Mouse (Mus musculus) CH12.LX (cell line): Measurements from ENCODE around the gene Ptx4. TPM values are rescaled to one million over a fixed set of nuclear protein-coding genes. Genes with fewer than 3 reads are reported as not detected.

Experiments
- DNase-seq: peaks from one replicate; pipeline ENCODE4 v3.0.0-alpha.2; 2013; ENCODE audit errors: extremely low read depth
- H3K27ac ChIP-seq: 2 replicates; pipeline ENCODE4 v1.5.1; 2012; ENCODE audit warnings: low read depth, mild to moderate bottlenecking, control low read depth, moderate library complexity; ENCODE audit not compliant: insufficient read depth
- H3K27me3 ChIP-seq: replicated peaks from 2 replicates; pipeline ENCODE3; 2012; ENCODE audit warnings: inconsistent platforms
- H3K36me3 ChIP-seq, 2 experiments: replicated peaks in 1 of 2; 2 replicates each; pipeline versions ENCODE3 to v1.6.1; 2012; ENCODE audit warnings: inconsistent platforms in 1 of 2, low read length in 1 of 2, mild to moderate bottlenecking in 1 of 2, mixed read lengths in 1 of 2, moderate library complexity in 1 of 2; ENCODE audit not compliant: control insufficient read depth in 1 of 2, insufficient read depth in 1 of 2
- H3K4me1 ChIP-seq, 2 experiments: 2 replicates each; pipeline ENCODE4 v1.6.1; 2012; ENCODE audit warnings: inconsistent platforms in 1 of 2, moderate library complexity in 1 of 2; ENCODE audit not compliant: insufficient read depth in 2 of 2, control insufficient read depth in 1 of 2
- H3K4me2 ChIP-seq: 2 replicates; pipeline ENCODE4 v1.6.1; 2012; ENCODE audit warnings: low read depth, mild to moderate bottlenecking, control low read depth; ENCODE audit not compliant: poor library complexity, insufficient read depth, severe bottlenecking
- H3K4me3 ChIP-seq, 3 experiments: fragments of 150-350 bp in 1 of 3; sonication (generic) in 1 of 3; replicated peaks in 1 of 3; 2 replicates each; pipeline versions ENCODE3 to v1.5.1; 2011 to 2012; ENCODE audit warnings: low read depth in 2 of 3, low read length in 2 of 3, mild to moderate bottlenecking in 2 of 3, moderate library complexity in 2 of 3, control low read depth in 1 of 3, improper control_type of control experiment in 1 of 3, inconsistent platforms in 1 of 3, mixed read lengths in 1 of 3; ENCODE audit not compliant: poor library complexity in 1 of 3
- H3K79me2 ChIP-seq: replicated peaks from 2 replicates; pipeline ENCODE4 v1.6.1; 2012; ENCODE audit warnings: mild to moderate bottlenecking, moderate library complexity; ENCODE audit not compliant: control insufficient read depth, poor library complexity, insufficient read depth, severe bottlenecking; ENCODE audit errors: extremely low read depth
- H3K9ac ChIP-seq: 2 replicates; pipeline ENCODE4 v1.6.1; 2012; ENCODE audit warnings: low read depth, mild to moderate bottlenecking, control low read depth, moderate library complexity; ENCODE audit not compliant: insufficient read depth
- H3K9me3 ChIP-seq: replicated peaks from 2 replicates; pipeline ENCODE3; 2012; ENCODE audit warnings: low read length, inconsistent platforms, mixed read lengths
- BHLHE40 ChIP-seq: IDR thresholded peaks from 2 replicates; pipeline ENCODE4 v1.6.1; 2011; ENCODE audit warnings: mild to moderate bottlenecking, low read depth, low read length, improper control_type of control experiment
- CHD1 ChIP-seq: IDR thresholded peaks from 2 replicates; pipeline ENCODE4 v1.6.1; 2012; ENCODE audit warnings: low read depth, low read length, improper control_type of control experiment, inconsistent platforms
- CHD2 ChIP-seq: IDR thresholded peaks from 2 replicates; pipeline ENCODE4 v1.6.1; 2011; ENCODE audit warnings: low read length, improper control_type of control experiment
- EP300 ChIP-seq: IDR thresholded peaks from 2 replicates; pipeline ENCODE4 v1.6.1; 2011; ENCODE audit warnings: low read length, improper control_type of control experiment
- GABPA ChIP-seq: IDR thresholded peaks from 2 replicates; pipeline ENCODE4 v1.6.1; 2012; ENCODE audit warnings: low read depth, low read length, improper control_type of control experiment, inconsistent platforms; ENCODE audit not compliant: insufficient replicate concordance
- HCFC1 ChIP-seq: IDR thresholded peaks from 2 replicates; pipeline ENCODE4 v1.6.1; 2012; ENCODE audit warnings: low read depth, mild to moderate bottlenecking, inconsistent platforms, low read length, improper control_type of control experiment
- JUND ChIP-seq: conservative IDR thresholded peaks from 2 replicates; pipeline ENCODE4 v1.6.1; 2011; ENCODE audit warnings: low read depth, low read length, improper control_type of control experiment
- KAT2A ChIP-seq: IDR thresholded peaks from 2 replicates; pipeline ENCODE4 v1.6.1; 2012; ENCODE audit warnings: low read length, improper control_type of control experiment, inconsistent platforms; ENCODE audit not compliant: insufficient replicate concordance
- MAFK ChIP-seq: IDR thresholded peaks from 2 replicates; pipeline ENCODE4 v1.6.1; 2011; ENCODE audit warnings: low read length, improper control_type of control experiment; ENCODE audit not compliant: insufficient replicate concordance
- MAX ChIP-seq: IDR thresholded peaks from 2 replicates; pipeline ENCODE4 v1.6.1; 2011; ENCODE audit warnings: low read length, improper control_type of control experiment
- MEF2A ChIP-seq: IDR thresholded peaks from 2 replicates; pipeline ENCODE4 v1.6.1; 2014; ENCODE audit warnings: low read depth, mild to moderate bottlenecking, inconsistent platforms, low read length, improper control_type of control experiment, borderline replicate concordance
- MXI1 ChIP-seq: IDR thresholded peaks from 2 replicates; pipeline ENCODE4 v1.6.1; 2011; ENCODE audit warnings: mild to moderate bottlenecking, low read depth, low read length, improper control_type of control experiment
- MYC ChIP-seq: IDR thresholded peaks from 2 replicates; pipeline ENCODE4 v1.6.1; 2011; ENCODE audit warnings: low read depth, mild to moderate bottlenecking, improper control_type of control experiment, low read length
- NELFE ChIP-seq: IDR thresholded peaks from 2 replicates; pipeline ENCODE4 v1.6.1; 2011; ENCODE audit warnings: low read depth, low read length, improper control_type of control experiment
- PAX5 ChIP-seq: IDR thresholded peaks from 2 replicates; pipeline ENCODE4 v1.6.1; 2012; ENCODE audit warnings: low read length, inconsistent platforms, mixed read lengths
- RCOR1 ChIP-seq: conservative IDR thresholded peaks from 2 replicates; pipeline ENCODE4 v1.6.1; 2012; ENCODE audit warnings: low read depth, mild to moderate bottlenecking, inconsistent platforms, low read length, improper control_type of control experiment
- SIN3A ChIP-seq: IDR thresholded peaks from 2 replicates; pipeline ENCODE4 v1.6.1; 2012; ENCODE audit warnings: low read length, improper control_type of control experiment, inconsistent platforms
- SMC3 ChIP-seq: IDR thresholded peaks from 2 replicates; pipeline ENCODE4 v1.6.1; 2011; ENCODE audit warnings: low read depth, low read length, improper control_type of control experiment
- UBTF ChIP-seq: IDR thresholded peaks from 2 replicates; pipeline ENCODE4 v1.6.1; 2012; ENCODE audit warnings: low read depth, mild to moderate bottlenecking, inconsistent platforms, low read length, improper control_type of control experiment, moderate library complexity
- USF1 ChIP-seq: IDR thresholded peaks from 2 replicates; pipeline ENCODE4 v1.6.1; 2014; ENCODE audit warnings: low read depth, mild to moderate bottlenecking, inconsistent platforms, low read length, improper control_type of control experiment
- ZC3H11A ChIP-seq: IDR thresholded peaks from 2 replicates; pipeline ENCODE4 v1.6.1; 2012; ENCODE audit warnings: low read depth, mild to moderate bottlenecking, inconsistent platforms, low read length, improper control_type of control experiment
- ZKSCAN1 ChIP-seq: IDR thresholded peaks from 2 replicates; pipeline ENCODE4 v1.6.1; 2012; ENCODE audit warnings: low read depth, inconsistent platforms, low read length, improper control_type of control experiment, borderline replicate concordance
- ZMIZ1 ChIP-seq: IDR thresholded peaks from 2 replicates; pipeline ENCODE4 v1.6.1; 2012; ENCODE audit warnings: low read depth, mild to moderate bottlenecking, inconsistent platforms, low read length, improper control_type of control experiment
- dilution Hi-C: fragments of 300-500 bp; cut with MboI; formaldehyde crosslinking; loops from 2 replicates; pipeline ENCODE4 v1.14.3; 2020; ENCODE audit warnings: low sequenced_read_pairs; ENCODE audit not compliant: extremely low pct_unique_long_range_greater_than_20kb, extremely low pct_ligation_motif_present
- in situ Hi-C: fragments of 300-500 bp; cut with MboI; formaldehyde crosslinking; loops from 3 replicates; pipeline ENCODE4 v1.14.3; 2019; ENCODE audit warnings: low sequenced_read_pairs, low pct_ligation_motif_present, low pct_unique_long_range_greater_than_20kb, mixed read lengths
- polyA plus RNA-seq: library from polyadenylated mRNA; unstranded; fragments of >175 nt; gene quantifications from 2 replicates; pipeline ENCODE4 v1.2.1, GENCODE M21; 2012; ENCODE audit warnings: low read depth; ENCODE audit not compliant: insufficient read length
- total RNA-seq, 2 experiments: library from RNA; depleted of rRNA; stranded (reverse); fragments of 300-350 nt in 1 of 2; fragments of >200 nt in 1 of 2; gene quantifications; 2 replicates each; pipeline ENCODE4 v1.2.3; 2012 to 2014

The Ptx4 gene
- total and polyA plus RNA-seq, 3 experiments: not detected

DNA sequence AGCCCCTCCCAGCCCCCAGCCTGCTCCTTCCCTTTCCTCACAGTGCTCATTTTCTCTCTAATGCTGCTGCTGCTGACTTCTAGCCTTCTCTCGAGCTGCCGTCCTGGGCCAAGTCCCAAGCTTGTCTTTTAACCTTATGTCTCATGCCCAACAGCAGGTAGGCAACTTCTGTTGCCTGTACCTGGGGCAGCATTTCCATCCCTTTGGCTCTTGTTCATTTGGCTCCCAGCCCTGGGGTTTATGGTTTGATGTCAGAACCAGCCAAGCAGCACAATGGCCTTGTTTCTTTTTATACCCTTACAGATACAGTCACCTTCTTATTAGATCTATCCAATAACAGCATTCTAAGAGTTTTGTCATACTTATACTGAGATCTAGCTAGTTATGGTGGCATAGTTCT, 24.3 kb upstream of the Ptx4 start (continued):
- TF ChIP-seq HCFC1: no peak

- Histone ChIP-seq H3K36me3 (peaks cover 67 to 93% of the 10 kb centered on the region in 2 experiments), H3K4me2 (no peak overlapping the region), H3K79me2 (no peaks in the 10 kb centered on the region), H3K9ac (no peak overlapping the region), H3K27me3 (no peaks in the 10 kb centered on the region), H3K9me3 (no peaks in the 10 kb centered on the region), H3K27ac (no peak overlapping the region), H3K4me1 (no peaks in the 10 kb centered on the region), H3K4me3 (no peak overlapping the region)
- dilution Hi-C loops: no loop called here
- DNase-seq: no peak
- TF ChIP-seq ZKSCAN1 (no peak), PAX5 (no peak), RCOR1 (no peak), KAT2A (no peak), SIN3A (no peak), NELFE (no peak), MXI1 (no peak), ZC3H11A (no peak)
- in situ Hi-C loops: no loop called here
Measured at GRCm38 (mm10) chr17:25100052-25100451, 20.5 kb upstream of the Ptx4 start.

DNA sequence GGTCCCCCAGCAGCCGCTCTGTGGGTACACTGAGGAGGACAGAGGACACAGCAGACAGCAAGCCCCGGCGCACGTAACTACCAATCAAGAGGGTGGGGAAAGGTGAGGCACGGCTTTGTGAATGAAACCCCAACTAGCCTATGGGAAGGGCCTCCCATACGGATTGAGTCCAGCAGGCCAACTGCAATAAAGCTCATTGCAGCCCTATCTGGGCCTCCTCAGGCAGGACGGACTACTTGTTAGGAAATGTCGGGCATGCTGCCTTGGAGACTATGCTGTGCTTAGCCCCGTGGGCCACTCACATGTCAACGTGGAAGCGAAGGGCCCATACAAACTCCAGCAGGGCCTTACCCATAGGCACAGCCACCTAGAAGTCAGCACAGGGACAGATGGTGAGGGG, 19.2 kb upstream of the Ptx4 start:
- in situ Hi-C loops: no loop called here
- Histone ChIP-seq H3K4me1 (no peaks in the 10 kb centered on the region), H3K27me3 (no peaks in the 10 kb centered on the region), H3K36me3 (peaks cover 80 to 93% of the 10 kb centered on the region in 2 experiments), H3K9ac (no peak overlapping the region), H3K4me2 (no peak overlapping the region), H3K9me3 (no peaks in the 10 kb centered on the region), H3K27ac (no peak overlapping the region), H3K4me3 (no peak overlapping the region), H3K79me2 (no peaks in the 10 kb centered on the region)
- DNase-seq: no peak
- TF ChIP-seq RCOR1 (no peak), SMC3 (no peak)
- dilution Hi-C loops: no loop called here

DNA sequence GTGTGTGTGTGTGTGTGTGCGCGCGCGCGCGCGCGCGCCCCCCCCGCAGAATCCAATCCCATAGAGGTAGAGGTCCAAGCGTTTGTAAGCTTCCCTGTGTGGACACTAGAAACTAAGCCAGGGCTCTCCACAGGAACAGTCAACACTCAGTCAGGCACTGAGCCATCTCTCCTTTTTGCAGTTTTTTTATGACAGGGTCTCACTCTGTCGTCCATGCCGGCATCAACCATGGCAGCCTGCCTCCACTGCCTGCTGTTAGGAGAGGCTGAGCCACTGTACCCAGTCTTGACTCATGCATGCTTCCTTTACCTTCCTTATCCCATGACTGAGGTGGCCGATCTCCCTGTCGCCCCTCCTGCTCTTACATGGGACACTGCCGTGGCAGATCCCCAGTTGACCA, 12.8 kb upstream of the Ptx4 start:
- TF ChIP-seq CHD1: no peak
- no peak for TF ChIP-seq CHD2
- TF ChIP-seq GABPA: no peak
- no peak for TF ChIP-seq MEF2A
- TF ChIP-seq KAT2A: no peak
- TF ChIP-seq JUND: no peak
- no peak for TF ChIP-seq BHLHE40
- TF ChIP-seq UBTF: no peak
- TF ChIP-seq MAFK: no peak
- no peak for TF ChIP-seq USF1
- no peak for TF ChIP-seq MYC
- TF ChIP-seq MAX: no peak
- TF ChIP-seq ZMIZ1: no peak
- no peak for TF ChIP-seq EP300
- H3K9me3 ChIP-seq: no peaks in the 10 kb centered on the region
- no peak overlapping the region for H3K4me3 ChIP-seq
- no peaks in the 10 kb centered on the region for H3K27me3 ChIP-seq
- H3K27ac ChIP-seq: no peak overlapping the region
- no peak overlapping the region for H3K9ac ChIP-seq
- dilution Hi-C loops (no loop called here), in situ Hi-C loops (no loop called here)
- H3K36me3 ChIP-seq: peaks cover 76 to 99% of the 10 kb centered on the region in 2 experiments
- DNase-seq: no peak
- peaks cover 0 to 3% of the 10 kb centered on the region in 2 experiments; a peak in 1 of 4 replicates for H3K4me1 ChIP-seq
- H3K4me2 ChIP-seq: no peak overlapping the region
- no peaks in the 10 kb centered on the region for H3K79me2 ChIP-seq
